Mouse (Mus musculus) liver, embryonic 16.5 days (tissue): ENCODE data around the gene Sh3glb1. TPM values are rescaled to one million over a fixed set of nuclear protein-coding genes. Genes with fewer than 3 reads are reported as not detected.
"Not testable (repeated sequence)": the region's sequence is repeated elsewhere in the genome, so short reads cannot be mapped to it uniquely, and the experiment has no call there.

Experiments
- ATAC-seq: fragments of 200-750 bp; cut with Nextera tagmentation; 2 replicates; pipeline ENCODE4 v1.8.0; 2017; ENCODE audit warnings: low read depth, mild to moderate bottlenecking, moderate number of reproducible peaks, moderate library complexity
- H3K27ac ChIP-seq: fragments of 300-500 bp; sonication (generic); 2 replicates; pipeline ENCODE4 v1.5.1; 2014; ENCODE audit warnings: mild to moderate bottlenecking, low read length
- H3K27me3 ChIP-seq: fragments of 300-500 bp; sonication (generic); 2 replicates; pipeline ENCODE4 v1.6.1; 2014; ENCODE audit warnings: low read depth, low read length, mixed read lengths; ENCODE audit not compliant: control insufficient read depth, insufficient read depth
- H3K36me3 ChIP-seq: fragments of 300-500 bp; sonication (generic); 2 replicates; pipeline ENCODE4 v1.6.1; 2014; ENCODE audit warnings: mild to moderate bottlenecking; ENCODE audit not compliant: control insufficient read depth, insufficient read depth
- H3K4me1 ChIP-seq: fragments of 300-500 bp; sonication (generic); 2 replicates; pipeline ENCODE4 v1.6.1; 2014; ENCODE audit warnings: low read depth, low read length, mixed read lengths; ENCODE audit not compliant: control insufficient read depth
- H3K4me2 ChIP-seq: fragments of 300-500 bp; sonication (generic); 2 replicates; pipeline ENCODE4 v1.6.1; 2014; ENCODE audit warnings: low read depth, low read length, mixed read lengths
- H3K4me3 ChIP-seq: fragments of 300-500 bp; sonication (generic); 2 replicates; pipeline ENCODE4 v1.5.1; 2014; ENCODE audit warnings: low read depth, mild to moderate bottlenecking, low read length
- H3K9ac ChIP-seq: fragments of 300-500 bp; sonication (generic); 2 replicates; pipeline ENCODE4 v1.6.1; 2014; ENCODE audit warnings: low read depth, low read length
- H3K9me3 ChIP-seq: fragments of 300-500 bp; sonication (generic); replicated peaks from 2 replicates; pipeline ENCODE4 v1.6.1; 2016; ENCODE audit warnings: low read length; ENCODE audit not compliant: control insufficient read depth
- WGBS: fragments of 180-500 bp; shearing (Covaris S2); extraction: QIAGEN DNeasy Blood & Tissue Kit; methylation state at CpG from one replicate; pipeline ENCODE4 v1.1.7; 2014; ENCODE audit not compliant: insufficient replicate concordance; 5-methylcytosine and 5-hydroxymethylcytosine counted together
- polyA plus RNA-seq: library from polyadenylated mRNA; unstranded; fragments of >200 nt; fragmentation: Nextera tagmentation; extraction: Ambion mirVana; gene quantifications from 2 replicates; pipeline ENCODE4 v1.2.1, GENCODE M21; 2015

Sh3glb1 gene
- 78.8 and 83.3 TPM in 2 replicates for polyA plus RNA-seq

DNA sequence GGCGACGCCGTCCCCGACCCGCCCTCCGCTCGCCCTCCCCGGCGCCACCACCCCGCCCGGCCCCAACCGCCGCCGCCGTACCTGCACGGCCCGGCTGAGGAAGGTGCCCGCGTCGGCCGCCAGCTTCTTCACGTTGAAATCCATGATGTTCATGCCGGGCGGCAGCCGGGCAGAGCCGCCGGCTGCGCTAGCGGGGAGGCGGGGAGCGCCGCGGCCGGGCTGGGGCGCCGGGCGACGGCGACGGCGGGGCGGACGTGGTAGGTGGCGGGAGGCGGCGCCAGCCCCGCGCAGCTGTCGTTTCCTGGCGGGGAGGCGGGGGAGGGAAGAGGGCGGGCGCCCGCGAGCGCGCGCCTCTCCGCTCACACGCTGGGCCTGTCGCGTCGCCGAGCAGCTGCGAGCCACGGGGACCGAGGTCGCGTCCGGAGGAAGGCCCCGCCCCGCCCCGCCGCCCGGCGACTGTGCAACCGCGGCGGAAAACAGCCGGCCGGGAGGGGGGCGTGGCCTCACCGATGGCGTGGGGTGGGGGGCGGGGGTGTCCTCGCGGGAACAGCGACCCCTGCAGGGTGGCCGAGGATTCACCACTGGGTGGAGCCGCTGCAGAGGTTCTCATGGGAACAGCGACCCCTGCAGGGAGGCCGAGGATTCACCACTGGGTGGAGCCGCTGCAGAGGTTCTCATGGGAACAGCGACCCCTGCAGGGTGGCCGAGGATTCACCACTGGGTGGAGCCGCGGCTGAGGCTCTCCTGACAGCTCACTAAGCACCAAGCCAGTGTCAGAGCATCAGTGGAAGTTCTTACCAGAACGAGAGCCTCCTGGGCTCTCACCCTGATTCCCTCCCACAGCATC lies at the start of gene Sh3glb1:
TSS of gene Sh3glb1 (minus strand) at position 435 of the 847 bp plus-strand sequence.
- ATAC-seq = peak; percentile 87
- H3K36me3 ChIP-seq = no peaks in the 10 kb centered on the region
- under 1% methylated on average over 63 of the region's 98 CpGs for WGBS
- peak within 1 kb of the TSS; percentile 99 for H3K9ac ChIP-seq
- peak within 1 kb of the TSS; percentile 100 for H3K27ac ChIP-seq
- H3K9me3 ChIP-seq = no peaks in the 10 kb centered on the region
- peak within 1 kb of the TSS; percentile 88 for H3K4me2 ChIP-seq
- no peaks in the 10 kb centered on the region for H3K27me3 ChIP-seq
- H3K4me3 ChIP-seq = peak within 1 kb of the TSS; percentile 99
- peaks cover 30% of the 10 kb centered on the region for H3K4me1 ChIP-seq

DNA sequence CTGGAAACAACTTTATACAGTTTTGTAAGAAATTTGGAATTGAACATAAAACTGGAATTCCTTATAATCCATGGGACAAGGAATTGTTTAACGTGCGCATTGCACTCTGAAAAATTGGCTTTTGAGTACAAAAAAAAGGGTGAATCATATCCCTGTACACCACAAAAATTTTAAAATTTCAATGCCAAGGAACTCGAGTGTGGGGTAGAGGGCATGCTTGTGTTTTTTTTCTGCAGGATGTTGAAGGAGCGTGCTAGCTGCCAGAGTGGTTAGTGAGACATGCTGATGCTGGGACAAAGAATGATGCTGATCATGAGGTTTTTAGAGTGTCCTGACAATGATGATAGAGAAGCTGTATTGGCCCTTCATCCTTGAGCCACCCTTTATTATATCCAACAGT lies 45.0 kb upstream of the Sh3glb1 start:
- WGBS = 65% methylated on average over 4 of the region's 4 CpGs
- H3K9ac ChIP-seq = no peak overlapping the region

DNA sequence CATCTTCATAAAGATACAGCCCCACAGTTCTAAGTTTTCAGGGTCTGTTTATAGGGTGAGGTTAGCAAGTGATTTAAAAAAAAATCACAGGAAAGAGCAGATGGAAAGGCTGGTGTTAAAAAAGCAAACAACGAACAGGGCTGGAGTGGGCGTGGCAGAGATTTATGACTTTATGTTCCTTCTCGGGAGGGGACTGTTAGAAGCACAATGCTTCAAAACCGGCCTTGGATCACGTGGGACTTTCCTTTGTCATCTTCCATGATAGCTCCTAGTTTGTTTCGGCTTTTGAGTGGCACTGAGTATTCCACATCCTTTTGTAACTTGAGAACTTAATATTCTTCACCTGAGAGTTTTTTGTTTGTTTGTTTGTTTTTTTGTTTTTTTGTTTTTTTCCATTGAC lies 41.3 kb upstream of the Sh3glb1 start:
- no peaks in the 10 kb centered on the region for H3K9me3 ChIP-seq
- no peaks in the 10 kb centered on the region for H3K27me3 ChIP-seq
- no peak overlapping the region for H3K9ac ChIP-seq
- ATAC-seq = no peak
- 22% methylated on average over 6 of the region's 6 CpGs for WGBS
- H3K27ac ChIP-seq = no peak overlapping the region
- H3K4me3 ChIP-seq = no peak overlapping the region
- no peaks in the 10 kb centered on the region for H3K36me3 ChIP-seq
- peak overlapping the region; percentile 36; the same call in 1 of the 2 replicates for H3K4me2 ChIP-seq
- peaks cover 5% of the 10 kb centered on the region; the same call in 1 of the 2 replicates for H3K4me1 ChIP-seq

More for the DNA sequence above, 45.0 kb upstream of the Sh3glb1 start:
- no peak overlapping the region for H3K4me3 ChIP-seq
- no peak overlapping the region for H3K4me2 ChIP-seq
- no peaks in the 10 kb centered on the region for H3K9me3 ChIP-seq
- H3K27me3 ChIP-seq = no peaks in the 10 kb centered on the region
- peaks cover 5% of the 10 kb centered on the region; the same call in 1 of the 2 replicates for H3K4me1 ChIP-seq
- H3K36me3 ChIP-seq = no peaks in the 10 kb centered on the region
- H3K27ac ChIP-seq = no peak overlapping the region
- ATAC-seq = no peak

DNA sequence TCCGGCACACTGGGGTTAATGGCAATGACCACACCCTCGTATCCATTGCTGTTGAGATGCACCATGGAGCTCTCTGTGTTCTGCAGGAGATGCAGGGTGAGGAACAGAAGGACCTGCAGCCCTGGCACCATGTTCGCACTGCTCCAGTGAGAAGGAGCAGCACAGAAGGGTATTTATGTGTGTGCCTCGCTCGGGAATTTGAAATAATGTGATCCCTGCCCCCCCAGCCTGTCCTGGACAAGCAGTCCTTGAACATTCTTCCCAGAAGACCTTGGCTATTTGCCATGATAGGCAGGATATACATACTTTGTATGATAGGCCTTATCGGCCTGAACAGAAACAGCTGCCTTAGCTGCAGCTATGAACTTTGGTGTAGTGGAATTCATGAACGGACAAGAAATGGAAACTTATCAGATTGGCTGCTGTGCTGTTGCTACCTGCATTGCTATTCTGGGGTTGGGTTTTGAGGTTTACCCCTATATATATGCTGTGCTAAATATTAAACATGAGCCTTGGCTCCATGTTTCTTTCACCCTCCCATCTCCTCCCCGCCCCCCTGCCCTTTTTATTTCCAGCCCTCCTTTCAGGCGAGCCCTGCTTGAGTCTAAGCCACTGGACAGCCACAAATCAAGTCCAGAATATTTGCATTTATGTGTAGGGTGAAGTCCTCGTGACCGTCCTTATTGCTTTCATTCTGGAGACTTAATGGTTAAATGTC lies 40.6 kb upstream of the Sh3glb1 start, which contains the start of gene Clca3a1:
TSS of gene Clca3a1 (minus strand) at position 386 of the 718 bp plus-strand sequence.
- Histone ChIP-seq H3K9me3 (no peaks in the 10 kb centered on the region), H3K9ac (no peak within 1 kb of the TSS), H3K4me2 (peak within 1 kb of the TSS; percentile 36), H3K27ac (peak within 1 kb of the TSS; percentile 32; the same call in 1 of the 2 replicates), H3K36me3 (no peaks in the 10 kb centered on the region), H3K4me1 (peaks cover 5% of the 10 kb centered on the region; the same call in 1 of the 2 replicates), H3K4me3 (no peak within 1 kb of the TSS), H3K27me3 (no peaks in the 10 kb centered on the region)
- WGBS = 49% methylated on average over 10 of the region's 11 CpGs
- peak; percentile 89 for ATAC-seq

GRCm38 (mm10) chr3:144759719-144760118 lies 39.6 kb upstream of the Sh3glb1 start:
- Histone ChIP-seq H3K4me1 (peaks cover 5% of the 10 kb centered on the region; the same call in 1 of the 2 replicates), H3K4me2 (no peak overlapping the region), H3K27ac (no peak overlapping the region), H3K27me3 (no peaks in the 10 kb centered on the region), H3K9me3 (no peaks in the 10 kb centered on the region), H3K36me3 (no peaks in the 10 kb centered on the region), H3K9ac (no peak overlapping the region), H3K4me3 (no peak overlapping the region)
- no peak for ATAC-seq
- WGBS = 55% methylated on average over 3 of the region's 3 CpGs

DNA sequence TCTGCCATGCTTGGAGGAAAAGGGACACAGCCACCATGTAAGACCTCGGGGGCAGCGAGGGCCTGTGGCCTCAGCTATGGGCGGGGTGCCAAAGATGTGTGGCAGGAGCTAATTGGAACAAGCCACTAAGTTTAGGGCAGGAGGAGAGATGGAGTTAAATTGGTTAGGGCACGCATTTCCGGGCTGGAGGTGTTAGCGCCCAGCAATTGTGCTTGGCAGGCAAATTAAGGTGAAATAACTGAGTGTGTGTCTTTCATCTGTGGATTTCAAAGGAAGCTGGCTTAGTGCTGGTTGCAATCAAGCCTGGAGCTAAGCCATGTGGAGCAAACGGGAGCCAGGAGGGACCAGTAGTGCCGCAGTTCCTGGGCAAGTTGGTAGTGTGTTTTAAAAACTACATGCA lies 36.0 kb upstream of the Sh3glb1 start:
- H3K9ac ChIP-seq, H3K27me3 ChIP-seq, H3K4me2 ChIP-seq: not testable (repeated sequence)

DNA sequence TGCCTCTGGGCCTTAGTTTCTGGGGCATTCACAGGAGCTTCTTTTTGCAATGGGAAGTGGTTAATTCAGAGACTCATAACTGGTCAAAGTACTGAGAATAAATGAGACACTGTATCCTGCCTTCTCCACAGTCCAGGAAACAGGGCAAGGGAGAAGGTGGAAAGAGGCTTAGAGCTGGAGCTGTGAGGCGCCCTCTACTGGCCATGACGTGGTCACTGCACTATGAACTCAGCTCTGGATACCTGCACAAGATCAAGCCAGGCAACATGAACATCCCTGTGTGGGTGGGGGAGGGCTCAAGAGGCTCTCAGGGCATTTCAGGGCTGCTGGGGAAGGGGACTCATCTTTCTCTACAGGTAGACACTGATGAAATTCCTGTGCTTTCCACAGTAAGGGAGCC lies 33.0 kb upstream of the Sh3glb1 start:
- Histone ChIP-seq H3K4me1 (no peaks in the 10 kb centered on the region), H3K9me3 (no peaks in the 10 kb centered on the region), H3K27me3 (no peaks in the 10 kb centered on the region), H3K9ac (no peak overlapping the region), H3K36me3 (no peaks in the 10 kb centered on the region), H3K27ac (no peak overlapping the region), H3K4me2 (no peak overlapping the region), H3K4me3 (no peak overlapping the region)
- WGBS = 2% methylated on average over 2 of the region's 2 CpGs
- no peak for ATAC-seq

More for the DNA sequence above, 36.0 kb upstream of the Sh3glb1 start:
- not testable (repeated sequence) for H3K4me3 ChIP-seq, ATAC-seq, H3K27ac ChIP-seq, H3K9me3 ChIP-seq, H3K36me3 ChIP-seq, H3K4me1 ChIP-seq
- WGBS = 68% methylated on average over 8 of the region's 8 CpGs

DNA sequence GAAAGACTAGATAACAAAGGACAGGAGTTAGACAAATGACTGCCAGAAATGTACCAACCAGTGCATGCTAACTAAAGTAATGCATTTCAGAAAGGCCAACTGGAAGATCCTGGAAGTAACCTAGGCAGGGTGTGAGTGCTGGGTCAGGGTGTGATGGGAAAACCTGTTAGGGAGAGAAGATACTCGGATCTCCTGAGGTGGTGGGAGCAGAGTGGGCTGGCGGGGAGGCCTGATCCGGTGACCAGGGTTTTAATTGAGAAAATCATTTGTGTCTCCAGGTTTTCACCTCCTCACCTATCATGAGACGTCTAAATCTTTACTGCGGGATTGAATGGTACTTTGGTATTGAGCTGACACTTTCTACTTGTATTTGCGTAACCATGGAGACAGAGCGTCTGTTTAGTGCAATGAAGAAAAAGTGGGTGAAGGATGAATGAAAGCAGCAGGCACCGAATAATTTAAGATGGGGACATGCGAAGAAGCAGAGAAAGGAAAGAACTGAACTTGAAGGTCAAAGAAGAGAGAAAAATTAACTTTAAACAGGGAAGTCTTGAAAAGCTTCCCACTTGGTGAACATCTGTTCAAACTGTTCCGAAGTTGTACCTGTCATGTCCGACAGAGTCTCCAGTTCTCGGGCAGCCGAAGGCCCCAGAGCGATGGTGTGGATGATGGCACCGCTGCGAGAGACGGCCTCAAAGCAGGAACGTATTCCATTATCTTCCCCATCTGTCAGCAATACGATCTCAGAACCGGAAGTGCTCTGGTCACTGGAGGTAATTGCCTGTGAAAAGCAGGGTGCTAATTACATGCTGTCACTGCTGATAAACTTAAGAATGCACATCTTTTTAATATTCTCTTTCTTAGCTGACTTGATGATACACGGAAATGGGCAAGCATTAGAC lies 29.2 kb upstream of the Sh3glb1 start:
- H3K4me2 ChIP-seq, H3K9me3 ChIP-seq, H3K9ac ChIP-seq, H3K36me3 ChIP-seq, H3K4me1 ChIP-seq, ATAC-seq, H3K27me3 ChIP-seq, H3K27ac ChIP-seq, H3K4me3 ChIP-seq: not testable (repeated sequence)
- 68% methylated on average over 18 of the region's 21 CpGs for WGBS
